Mouse (Mus musculus): ENCODE results near the gene Srp54c. TPM values are rescaled to one million over a fixed set of nuclear protein-coding genes. Genes with fewer than 3 reads are reported as not detected.
"Not testable (repeated sequence)": the region's sequence is repeated elsewhere in the genome, so short reads cannot be mapped to it uniquely, and the experiment has no call there.

Gene Srp54c
- total RNA-seq (2021): 10 to 100 TPM; 34.4 to 41.0 TPM

- intact Hi-C loops (cut with DNase I); DNase-seq: not testable (repeated sequence)
Measured at GRCm38 (mm10) chr12:55229626-55230519, at the start of gene Srp54c. Srp54c (plus strand) TSS chr12:55230168.

GRCm38 (mm10) chr12:55187686-55188085, 42.3 kb upstream of the Srp54c start:
- DNase-seq; intact Hi-C loops (cut with DNase I): not testable (repeated sequence)

GRCm38 (mm10) chr12:55189127-55189526, 40.8 kb upstream of the Srp54c start:
- DNase-seq; intact Hi-C loops (cut with DNase I): not testable (repeated sequence)

- intact Hi-C loops (cut with DNase I); DNase-seq: not testable (repeated sequence)
Measured at GRCm38 (mm10) chr12:55199306-55199705, 30.7 kb upstream of the Srp54c start, which contains the start of gene 1700047I17Rik2. 1700047I17Rik2 (plus strand) TSS chr12:55199592.

GRCm38 (mm10) chr12:55199799-55200198, 30.2 kb upstream of the Srp54c start:
- DNase-seq; intact Hi-C loops (cut with DNase I): not testable (repeated sequence)

DNA sequence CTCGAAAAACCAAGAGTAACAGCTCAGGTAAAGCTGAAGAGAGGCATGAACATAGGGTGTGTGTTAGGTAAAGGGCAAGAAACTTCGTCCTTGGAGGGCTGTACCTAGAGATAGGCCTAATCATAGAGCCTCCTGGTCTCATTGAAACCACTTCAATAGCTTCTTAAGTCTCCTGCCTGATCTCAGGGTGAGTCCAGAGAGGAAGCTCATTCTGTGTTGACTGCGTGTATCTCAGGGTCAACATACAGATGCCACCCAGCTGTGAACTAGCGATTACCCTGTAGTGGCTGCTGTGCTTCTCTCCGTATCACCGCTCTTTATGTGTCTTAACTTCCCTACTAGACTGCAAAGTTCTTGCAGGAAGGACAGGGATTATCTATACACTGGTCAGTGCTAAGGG, 17.0 kb upstream of the Srp54c start:
- DNase-seq; intact Hi-C loops (cut with DNase I): not testable (repeated sequence)

GRCm38 (mm10) chr12:55230520-55230861, 523 bp downstream of the Srp54c start:
- intact Hi-C loops (cut with DNase I); DNase-seq: not testable (repeated sequence)

DNA sequence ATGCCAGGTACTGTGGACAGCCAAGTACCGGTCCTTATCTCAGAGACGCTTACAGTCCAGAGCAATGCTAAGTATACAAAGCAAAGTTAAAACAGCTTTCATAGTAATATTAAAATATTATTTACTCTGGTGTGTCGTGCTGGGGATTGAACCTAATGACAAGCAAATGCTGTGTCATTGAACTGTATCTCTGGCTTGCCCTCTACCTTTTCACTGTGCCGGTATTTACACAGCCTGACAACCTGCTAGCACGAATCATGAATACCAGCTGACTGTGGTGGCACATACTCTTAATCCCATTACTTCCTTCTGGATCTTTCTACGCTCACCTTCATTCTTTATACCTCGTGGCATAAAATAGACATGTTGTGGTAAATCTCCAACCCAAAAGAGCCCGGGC, 12.3 kb downstream of the Srp54c start:
- DNase-seq; intact Hi-C loops (cut with DNase I): not testable (repeated sequence)

GRCm38 (mm10) chr12:55261950-55262349, 32.0 kb downstream of the Srp54c start:
- DNase-seq; intact Hi-C loops (cut with DNase I): not testable (repeated sequence)

DNA sequence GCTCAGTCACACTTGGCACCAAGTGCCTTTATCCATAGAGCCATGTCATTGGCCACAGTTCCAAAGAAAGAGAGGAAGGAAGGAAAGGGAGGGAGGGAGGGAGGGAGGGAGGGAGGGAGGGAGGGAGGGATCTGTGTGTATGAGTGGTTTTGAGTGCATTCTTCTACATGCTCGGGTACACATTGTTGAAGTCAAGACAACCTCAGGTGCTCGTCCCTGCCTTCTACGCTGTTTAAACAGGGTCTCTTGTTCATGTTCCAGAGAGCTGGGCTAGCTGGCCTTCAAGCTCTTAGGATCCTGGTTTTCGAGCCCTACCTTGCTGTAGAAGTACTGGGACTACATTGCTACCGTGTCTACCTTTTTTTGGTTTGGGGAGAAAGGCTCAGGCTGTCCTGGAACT, 33.4 kb downstream of the Srp54c start:
- intact Hi-C loops (cut with DNase I); DNase-seq: not testable (repeated sequence)

DNA sequence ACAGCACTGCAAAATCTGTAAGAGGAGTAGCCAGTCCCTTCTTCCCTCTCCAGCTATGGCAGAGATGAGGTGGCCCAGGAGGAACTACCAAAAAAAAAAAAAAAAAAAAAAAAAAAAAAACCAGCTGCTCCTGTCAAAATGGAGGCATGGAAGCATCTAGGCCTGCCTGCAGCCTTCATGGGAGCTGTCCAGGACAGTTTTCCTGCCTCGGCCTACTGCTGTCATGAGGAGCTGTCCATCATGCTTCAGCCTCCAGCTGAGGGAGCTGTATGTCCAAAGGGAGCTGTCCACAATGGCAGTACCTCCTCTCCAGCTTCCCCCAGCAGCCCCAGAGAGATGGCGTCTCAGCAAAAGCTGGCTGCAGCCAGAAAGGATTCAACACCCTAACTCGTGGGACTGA, 42.3 kb downstream of the Srp54c start:
- intact Hi-C loops (cut with DNase I): no loop called here
- DNase-seq: no peak

DNA sequence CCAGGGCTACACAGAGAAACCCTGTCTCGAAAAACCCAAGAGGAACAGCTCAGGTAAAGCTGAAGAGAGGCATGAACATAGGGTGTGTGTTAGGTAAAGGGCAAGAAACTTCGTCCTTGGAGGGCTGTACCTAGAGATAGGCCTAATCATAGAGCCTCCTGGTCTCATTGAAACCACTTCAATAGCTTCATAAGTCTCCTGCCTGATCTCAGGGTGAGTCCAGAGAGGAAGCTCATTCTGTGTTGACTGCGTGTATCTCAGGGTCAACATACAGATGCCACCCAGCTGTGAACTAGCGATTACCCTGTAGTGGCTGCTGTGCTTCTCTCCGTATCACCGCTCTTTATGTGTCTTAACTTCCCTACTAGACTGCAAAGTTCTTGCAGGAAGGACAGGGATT, 47.6 kb downstream of the Srp54c start:
- DNase-seq; intact Hi-C loops (cut with DNase I): not testable (repeated sequence)

GRCm38 (mm10) chr12:55298112-55298511, 68.1 kb downstream of the Srp54c start:
- intact Hi-C loops (cut with DNase I): no loop called here
- DNase-seq: no peak

DNA sequence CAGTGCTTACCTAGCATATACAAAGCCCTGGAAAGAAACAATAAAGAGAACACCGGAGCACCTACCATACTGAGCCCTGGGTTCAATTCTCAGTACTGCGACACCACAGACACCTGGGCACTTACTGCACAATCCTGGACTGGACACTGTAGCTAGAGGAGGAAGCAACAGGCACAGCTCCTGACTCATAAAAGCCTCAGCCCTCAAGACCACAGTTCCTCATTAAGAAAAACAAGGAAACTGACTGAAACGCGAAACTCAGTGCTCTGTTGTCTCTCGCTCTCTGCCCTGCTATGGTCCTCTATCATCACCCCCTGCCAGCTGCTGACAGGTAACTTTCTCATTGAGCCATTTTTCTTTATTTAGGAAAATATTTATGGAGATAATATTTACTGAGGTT, 69.4 kb downstream of the Srp54c start, which contains the start of gene 1110008L16Rik:
TSS of gene 1110008L16Rik (plus strand) at position 242 of the 400 bp plus-strand sequence.
- intact Hi-C loops (cut with DNase I): no loop called here
- DNase-seq: no peak

- DNase-seq: no peak
- intact Hi-C loops (cut with DNase I): no loop called here
Measured at GRCm38 (mm10) chr12:55300820-55301351, 70.9 kb downstream of the Srp54c start.

DNA sequence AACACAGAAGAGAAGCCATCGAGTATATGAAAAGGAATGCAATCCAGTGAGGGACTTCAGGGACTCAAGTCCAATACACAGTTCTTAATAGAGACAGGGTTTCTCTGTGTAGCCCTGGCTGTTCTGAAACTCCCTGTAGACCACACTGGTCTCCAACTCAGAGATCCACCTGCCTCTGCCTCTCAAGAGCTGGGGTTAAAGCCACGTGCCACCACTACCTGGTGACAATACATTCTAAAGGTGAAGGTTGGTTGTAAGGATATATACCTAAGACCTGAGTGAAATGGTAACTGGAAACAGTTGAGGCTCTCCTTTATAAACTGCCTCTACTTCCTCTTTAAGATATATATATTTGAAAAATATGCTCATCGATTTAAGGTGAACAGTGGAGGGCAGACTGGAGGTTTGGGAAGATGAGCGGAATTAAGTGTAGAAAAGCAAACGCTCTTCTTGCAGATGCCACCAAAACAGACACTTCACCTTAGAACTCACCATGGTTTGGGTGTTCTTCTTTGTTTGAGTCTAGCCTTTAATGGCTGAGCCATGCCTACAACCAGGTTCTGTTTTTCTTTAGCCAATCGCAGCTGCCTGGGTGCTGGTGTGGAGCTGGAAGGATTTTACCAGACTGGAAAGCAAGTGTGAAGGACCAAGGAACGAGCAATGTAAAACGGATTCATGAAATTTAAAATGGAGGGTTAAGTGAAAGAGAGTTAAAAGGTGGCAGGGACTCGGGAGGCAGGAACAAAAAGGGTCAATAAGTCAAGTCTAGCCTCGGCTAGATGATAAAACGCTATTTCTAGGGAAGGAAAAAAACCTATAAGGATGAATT, 71.7 kb downstream of the Srp54c start:
- no peak for DNase-seq
- intact Hi-C loops (cut with DNase I): no loop called here

GRCm38 (mm10) chr12:55302485-55303441, 72.8 kb downstream of the Srp54c start, which contains the start of gene Ppp2r3c:
Ppp2r3c (minus strand) TSS chr12:55302998.
- peak; percentile 92 for DNase-seq
- intact Hi-C loops (cut with DNase I): no loop called here

DNA sequence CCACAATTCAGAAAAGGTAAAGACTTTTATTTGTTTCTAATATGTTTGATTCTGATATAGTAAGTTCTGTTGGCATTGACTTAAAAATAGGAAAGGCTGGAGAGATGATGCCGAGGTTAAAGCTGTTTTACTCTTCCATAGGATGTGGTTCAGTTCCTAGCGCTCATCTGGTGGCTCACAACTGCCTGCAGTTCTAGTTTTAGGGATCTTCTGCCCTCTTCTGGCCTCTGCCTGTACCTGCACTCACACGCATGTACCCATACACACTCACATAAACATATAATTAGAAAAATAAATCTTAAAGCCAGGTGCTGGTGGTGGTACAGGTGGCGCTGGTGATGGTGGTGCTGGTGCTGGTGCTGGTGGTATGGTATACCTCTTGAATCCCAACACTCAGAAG, 76.4 kb downstream of the Srp54c start:
- DNase-seq: no peak
- intact Hi-C loops (cut with DNase I): no loop called here

GRCm38 (mm10) chr12:55307566-55307965, 77.6 kb downstream of the Srp54c start:
- intact Hi-C loops (cut with DNase I): no loop called here

DNA sequence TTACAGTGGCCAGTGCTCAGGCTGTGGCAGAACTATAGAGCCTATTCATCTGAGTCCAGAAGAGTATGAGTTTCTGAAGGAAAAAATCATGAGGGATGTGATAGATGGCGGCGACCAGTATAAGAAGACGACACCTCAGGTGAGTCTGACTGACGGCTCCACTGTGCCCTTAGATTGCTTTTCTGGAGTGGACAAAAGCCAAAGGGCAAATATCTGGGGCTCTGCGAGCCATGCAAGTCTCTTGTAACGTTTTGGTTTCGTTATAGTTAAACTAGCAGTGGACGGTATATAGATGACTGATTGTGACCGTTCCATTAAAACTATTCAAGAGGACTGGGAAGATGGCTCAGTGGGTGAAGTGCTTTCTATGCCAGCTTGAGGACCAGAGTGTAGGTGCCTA, 78.8 kb downstream of the Srp54c start:
- intact Hi-C loops (cut with DNase I): no loop called here
- DNase-seq: no peak

More at GRCm38 (mm10) chr12:55307566-55307965, 77.6 kb downstream of the Srp54c start:
- no peak for DNase-seq

All from left cerebral cortex, postnatal 4 days (tissue).